Mouse (Mus musculus) ovary, adult 18-20 months (tissue): ENCODE measurements around the gene Sorl1.
A peak's percentile ranks its signal among the peaks of the same experiment; 100 is the strongest.

Source experiments
- DNase-seq: peaks from one replicate; pipeline ENCODE4 v3.0.0; 2022; ENCODE audit warnings: low spot score, mixed read lengths

The Sorl1 gene

DNA sequence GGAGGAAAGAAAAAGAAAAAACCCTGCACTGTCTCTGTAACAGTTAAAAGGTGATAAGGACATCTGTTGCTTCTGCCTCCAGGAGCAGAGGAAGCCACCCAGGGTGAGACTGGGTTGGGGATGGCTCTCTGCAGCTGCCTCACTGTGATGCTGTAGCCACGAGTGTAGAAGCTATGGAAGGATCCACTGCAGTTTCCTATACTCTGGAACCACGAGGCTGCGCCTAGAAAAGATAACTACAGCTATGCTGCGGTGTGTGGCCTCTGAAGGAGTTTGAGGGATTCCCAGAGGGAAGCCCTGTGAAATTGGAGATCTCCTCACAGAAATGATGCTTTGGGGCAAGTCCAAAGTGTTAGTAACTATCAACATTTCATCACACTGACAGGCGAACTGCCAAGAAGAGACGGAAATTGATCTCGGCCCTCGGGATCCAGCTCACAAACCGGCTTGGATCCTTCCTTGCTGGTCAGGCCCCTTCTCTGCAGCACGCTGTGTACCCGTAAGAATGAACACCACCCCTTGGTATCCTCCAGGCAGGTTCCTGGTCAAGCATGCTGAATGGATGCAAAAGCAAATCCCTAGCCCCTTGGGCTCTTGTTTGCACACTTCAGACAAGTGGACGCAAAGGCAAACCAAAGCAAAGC lies 71.3 kb downstream of the Sorl1 start:
- no peak for DNase-seq

DNA sequence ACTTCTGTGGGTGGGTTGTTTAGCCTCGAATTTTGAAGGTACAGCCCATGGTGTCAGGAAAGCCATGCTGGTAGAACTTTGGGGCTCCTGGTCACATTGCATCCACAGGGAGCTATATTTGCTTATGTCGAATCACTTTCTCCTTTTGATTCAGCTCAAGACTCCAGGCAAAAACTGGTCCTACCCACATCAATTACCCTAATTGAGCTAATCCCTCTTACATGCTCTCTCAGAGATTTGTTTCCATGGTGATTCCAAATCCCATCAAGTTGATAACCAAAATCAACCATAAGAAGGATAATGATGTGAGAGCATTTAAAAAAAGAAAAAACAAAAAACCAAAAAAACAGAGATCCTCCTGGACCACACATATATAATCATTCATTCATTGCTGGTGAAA lies 75.6 kb downstream of the Sorl1 start:
- no peak for DNase-seq

DNA sequence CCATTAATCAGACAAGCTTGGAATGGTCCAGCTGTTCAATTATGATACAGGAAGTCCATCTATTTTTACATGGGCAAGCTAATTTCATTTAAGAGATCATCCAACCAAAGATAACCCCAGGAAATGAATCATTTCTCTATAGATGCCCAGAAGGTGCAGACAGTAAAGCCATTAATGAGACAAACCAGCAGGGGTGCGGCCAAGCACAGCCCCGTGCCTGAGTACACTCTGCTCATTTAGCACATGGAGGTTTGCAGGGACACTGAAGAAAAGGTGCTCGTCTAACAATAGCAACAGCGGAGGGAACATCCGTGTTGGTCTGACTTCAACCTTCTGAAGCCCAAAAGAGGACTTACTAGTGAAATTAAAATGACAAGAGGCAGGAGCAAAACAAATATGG lies 76.3 kb downstream of the Sorl1 start:
- DNase-seq, result no peak

DNA sequence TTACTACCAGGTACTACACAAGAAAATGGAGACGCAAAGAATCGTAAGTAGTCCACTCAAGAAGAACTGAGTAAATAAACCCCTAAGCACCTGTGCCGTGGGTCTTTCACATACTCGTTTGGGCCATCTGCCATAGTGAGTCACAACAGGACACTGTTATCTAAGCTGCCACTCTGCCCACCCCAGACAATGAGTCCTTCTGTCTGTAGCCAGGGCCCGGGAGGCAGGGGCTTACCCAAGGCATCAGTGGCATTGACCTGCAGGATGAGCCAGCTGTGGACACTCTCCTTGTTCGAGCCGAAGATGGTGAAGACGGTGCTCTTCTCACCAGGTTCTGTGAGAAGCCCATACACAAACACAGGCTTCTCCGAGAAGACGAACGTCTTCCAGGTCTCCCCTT lies 77.8 kb downstream of the Sorl1 start:
- no peak for DNase-seq

DNA sequence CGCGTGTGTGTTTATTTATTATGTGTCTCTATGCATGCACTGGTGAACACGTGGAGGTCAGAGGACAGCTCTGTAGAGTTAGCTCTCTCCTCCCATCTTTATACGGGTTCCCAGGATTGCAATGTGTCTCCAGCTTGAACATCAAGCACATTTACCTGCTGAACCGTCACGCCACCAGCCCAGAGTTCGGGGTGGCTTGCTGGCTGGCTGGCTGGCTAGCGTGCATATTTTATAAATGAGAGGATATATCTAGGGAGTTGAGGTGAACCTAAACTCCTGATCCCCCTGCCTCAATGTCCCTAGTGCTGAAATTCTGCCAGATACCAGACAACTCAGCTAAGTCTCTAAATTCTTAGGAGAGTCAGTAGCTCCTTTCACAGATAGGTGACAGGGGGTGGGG lies 79.4 kb downstream of the Sorl1 start:
- no peak for DNase-seq

DNA sequence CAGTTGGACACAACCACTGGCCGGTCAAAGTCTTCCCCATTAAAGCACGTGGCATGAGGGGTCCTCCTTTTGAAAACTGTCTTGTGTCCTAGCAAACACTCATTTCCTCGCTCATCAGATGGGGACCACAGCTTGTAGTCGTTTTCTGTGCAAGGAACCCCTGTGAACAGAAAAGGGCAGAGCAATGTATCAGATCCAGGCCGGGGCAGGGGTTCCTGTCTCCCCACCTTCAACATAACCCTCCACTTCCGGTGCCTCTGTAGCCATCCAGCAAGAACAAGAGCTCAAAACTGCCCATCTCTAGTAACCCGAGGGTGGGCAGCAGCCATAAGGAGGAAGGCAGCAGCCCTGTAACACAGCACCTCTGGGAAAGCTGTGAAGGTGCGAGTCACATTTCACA lies 80.2 kb downstream of the Sorl1 start:
- no peak for DNase-seq

DNA sequence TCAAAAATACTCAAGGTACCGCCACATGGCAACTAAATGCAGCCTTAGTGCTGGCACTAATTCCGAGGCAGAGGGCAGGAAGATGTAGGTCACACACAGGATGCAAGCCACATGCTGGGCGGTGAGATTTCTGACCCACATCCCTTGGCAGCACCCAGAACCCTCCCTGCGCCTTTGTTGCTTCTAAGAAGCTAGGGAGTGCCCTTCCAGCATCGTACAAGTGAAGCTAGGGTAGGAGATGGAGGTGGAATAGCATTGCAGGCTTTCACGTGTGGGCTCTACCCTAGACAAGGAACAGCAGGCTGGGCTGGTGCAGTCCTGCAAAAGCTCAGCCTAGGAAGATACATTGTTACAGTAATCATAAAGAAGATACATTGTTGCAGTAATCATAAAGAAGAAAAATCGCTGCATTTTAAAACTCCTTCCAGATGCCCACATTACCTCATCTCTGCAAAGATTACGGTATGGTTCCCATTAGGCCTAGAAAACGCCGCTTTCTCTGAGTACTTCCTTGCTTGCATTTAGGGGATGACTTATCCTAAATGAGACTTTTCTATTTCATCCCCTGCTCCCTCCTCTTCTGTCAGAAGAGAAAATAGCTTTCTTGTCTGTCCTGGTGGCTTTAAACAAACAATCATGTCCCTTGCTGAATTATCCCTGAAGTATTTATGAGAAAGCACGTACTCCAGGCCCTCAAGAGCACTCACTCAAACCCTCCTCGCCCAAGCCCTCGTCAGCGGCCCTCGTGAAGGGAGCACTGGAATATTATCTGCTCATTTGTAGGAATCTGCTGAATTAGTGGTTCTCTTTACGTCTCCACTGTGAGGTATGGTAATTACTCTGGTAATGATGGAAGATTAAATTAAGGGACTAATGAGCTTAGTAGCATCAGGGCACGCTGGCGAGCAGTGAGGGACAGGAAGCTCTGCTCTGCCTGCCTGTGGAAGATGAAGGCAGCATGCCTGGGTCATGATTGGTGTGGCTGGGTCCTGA lies 84.8 kb downstream of the Sorl1 start:
- DNase-seq, result no peak

DNA sequence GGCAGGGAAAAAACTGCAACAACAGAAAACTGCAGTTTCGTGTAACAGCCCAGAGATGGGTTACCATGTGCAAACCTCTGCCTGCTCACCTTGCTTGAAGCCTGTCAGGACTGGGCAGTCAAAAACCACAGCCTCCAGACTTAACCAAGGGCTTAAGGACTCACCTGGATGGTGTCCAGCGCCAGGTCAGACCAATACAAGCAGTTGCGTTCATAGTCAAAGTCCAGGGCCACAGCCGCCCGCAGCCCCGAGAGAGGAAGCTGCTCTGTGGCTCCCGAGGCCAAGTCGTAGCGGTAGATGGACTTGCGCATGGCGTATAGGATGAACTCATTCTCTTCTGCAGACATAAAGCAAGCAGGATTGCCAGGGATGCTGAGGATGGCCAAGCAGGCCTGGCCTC lies 87.2 kb downstream of the Sorl1 start:
- DNase-seq, result no peak

DNA sequence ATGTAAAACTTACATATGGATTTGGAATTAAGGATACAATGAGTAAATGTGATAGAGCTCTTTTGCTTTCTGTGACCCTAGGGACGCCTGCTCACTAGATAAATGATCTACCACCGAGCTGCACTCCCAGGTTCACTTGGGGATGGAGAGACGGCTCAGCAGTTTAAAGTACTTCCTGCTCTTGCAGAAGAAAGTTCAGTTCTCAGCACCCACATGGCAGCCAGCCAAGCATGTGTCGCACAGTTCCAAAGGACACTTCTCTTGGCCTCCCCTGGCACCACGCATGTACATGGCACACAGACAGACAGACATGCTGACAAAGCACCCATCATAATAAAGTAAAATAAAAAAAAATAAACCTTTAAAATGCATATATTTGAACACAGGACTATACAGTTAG lies 88.1 kb downstream of the Sorl1 start:
- no peak for DNase-seq

DNA sequence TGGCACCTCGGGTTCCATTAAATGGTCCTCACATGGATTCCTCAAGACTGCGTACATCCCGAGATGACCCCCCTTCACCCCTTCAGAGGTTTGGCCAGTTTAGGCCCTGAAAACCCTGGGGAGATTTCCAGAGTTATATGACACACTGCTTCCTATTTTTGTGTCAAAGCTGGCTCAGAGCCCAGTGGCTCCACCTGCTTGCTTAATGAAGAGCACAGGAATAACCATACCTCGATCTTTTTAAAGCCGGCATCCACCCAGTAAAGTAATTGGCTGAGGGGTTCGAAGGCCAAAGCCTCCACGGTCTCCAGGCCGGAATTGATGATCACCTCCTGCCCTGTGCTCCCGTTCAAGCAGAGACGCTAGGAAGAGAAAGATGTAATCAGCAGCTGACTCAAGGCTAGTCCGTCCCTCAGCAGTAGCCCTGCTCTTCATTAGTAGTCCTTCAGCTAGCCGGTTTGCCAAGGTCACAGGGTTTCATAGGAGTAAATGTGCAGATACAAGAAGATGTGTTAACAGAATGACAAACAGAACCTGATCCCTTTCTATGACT lies 88.8 kb downstream of the Sorl1 start:
- peak; percentile 21 for DNase-seq

DNA sequence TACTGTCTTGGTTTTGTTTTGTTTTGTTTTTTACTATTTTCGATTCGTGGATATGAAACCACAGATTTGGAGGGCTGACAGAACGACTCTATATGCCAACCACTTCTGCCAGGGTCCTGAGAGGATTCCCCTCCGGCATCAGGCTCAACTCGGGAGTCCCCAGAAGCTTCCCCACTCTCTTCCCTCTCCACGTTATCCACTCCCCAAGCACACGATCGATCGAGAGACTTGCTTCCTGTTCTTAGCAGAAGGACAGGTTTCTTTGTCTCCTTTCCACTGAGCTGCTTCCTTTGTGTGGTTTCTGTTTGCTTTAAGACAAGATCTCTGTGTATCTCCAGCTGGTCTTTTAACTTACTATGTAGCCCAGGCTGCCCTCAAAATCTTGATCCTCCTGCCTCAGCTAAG lies 90.0 kb downstream of the Sorl1 start:
- no peak for DNase-seq

DNA sequence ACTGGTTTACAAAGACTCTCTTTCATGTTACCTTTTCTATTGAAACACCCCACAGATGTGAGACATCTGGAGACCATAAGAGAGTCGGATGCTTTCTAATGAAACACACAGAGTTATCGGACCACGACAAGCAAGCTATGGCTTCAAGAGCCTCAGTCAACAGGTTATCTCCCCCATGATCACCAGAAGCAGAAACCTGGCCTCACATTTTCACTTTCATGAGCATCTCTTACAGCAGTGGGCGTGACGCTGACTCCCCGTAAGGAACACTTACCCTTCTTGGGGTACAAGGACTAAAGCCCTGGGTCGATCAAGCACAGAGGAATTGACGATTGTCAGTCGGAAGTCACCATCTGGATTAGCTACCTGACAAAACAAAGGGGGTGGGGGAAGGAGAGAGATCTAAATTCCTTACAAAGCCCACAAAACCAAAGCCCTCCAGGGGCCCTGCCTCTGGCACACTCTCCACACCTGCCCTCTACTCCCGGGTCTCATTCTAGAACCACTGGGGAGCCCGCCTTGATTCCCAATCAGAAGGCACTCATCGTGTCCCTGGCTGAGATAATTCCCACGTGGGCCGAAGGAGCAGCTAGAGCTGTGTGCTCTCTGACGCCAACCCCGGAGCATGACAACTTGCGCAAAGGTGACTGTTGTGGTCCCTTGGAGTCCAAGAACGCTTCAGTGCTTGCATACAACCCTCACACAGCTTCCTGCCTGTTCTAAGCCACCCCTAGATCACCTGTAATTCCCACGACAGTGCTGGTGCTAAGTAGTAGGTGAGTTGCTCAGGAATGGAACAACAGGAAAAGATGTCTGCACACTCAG lies 90.6 kb downstream of the Sorl1 start:
- DNase-seq, result no peak

DNA sequence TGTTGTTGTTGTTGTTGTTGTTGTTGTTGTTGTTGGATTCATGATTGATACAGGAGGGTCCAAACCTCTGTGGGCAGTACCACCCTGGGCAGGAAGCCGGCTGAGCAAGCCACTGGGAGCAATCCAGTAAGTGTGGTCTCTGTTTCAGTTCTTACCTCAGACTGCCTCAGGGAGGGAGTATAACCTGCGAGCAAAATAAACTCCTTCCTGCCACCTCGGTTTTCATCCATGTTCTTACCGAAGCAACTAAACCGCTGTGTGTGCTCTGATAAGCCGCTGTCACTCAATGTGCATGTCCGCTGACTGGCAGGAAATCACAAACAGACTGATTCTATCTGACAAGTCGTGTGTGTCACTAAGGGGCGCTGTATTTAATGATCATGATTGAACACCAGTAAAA lies 91.7 kb downstream of the Sorl1 start:
- DNase-seq, result no peak

DNA sequence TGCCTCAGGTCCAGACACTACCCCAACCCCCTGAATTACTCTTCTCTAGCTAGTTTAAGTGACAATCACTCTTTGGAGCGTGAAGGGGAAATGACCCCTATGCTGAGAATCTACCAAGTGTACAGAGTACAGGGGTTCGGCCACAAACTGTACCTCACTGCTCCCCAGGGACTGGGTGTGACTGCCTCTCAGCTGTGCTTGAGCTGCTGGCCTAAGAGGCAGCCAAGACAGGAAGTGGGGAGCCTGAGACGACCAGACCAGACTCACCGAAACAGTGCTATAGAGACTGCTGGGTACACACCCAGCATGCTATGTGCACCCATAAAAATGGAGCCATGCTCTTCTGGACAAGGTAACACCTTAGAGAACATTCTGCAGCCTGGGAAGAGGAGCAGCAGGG lies 95.3 kb downstream of the Sorl1 start:
- DNase-seq, result no peak

DNA sequence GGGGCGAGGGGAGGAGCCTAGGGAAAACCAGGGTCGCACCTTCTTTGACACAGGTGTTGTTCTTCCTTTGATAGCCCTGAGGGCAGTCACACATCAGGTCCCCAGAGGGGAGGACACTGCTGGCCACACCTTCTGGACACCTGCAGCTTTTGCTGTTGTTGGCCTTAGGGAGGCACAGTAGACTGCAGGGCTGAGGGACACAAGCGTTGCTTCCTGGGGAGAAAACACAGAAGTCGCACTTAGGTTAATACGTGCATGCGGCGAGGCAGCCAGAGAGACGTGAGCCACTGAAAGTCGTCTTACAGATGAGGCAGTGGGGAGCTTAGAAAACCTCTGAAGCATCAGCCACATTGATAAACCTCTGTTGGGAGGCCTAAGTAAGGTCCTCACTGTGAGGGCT lies 99.8 kb downstream of the Sorl1 start:
- DNase-seq, result no peak

DNA sequence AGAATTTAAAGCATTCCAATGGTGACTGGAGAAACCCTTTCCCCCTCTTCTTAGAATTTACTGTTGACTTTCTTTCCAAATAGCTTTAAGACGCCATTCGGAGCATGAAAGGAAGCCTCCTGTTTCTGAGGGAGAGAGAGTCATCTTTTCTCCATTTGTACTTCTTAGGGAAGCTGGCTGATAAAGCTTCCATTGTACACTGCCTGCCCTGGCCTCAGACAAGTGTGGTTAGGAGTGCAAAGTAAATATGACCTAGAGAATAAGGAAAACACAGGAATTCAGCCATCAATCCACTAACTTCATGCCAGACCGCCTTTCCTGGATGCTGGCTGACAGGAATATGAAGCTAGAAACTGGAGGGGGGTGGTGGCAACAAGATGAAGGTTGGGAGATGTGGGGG lies 100.7 kb downstream of the Sorl1 start:
- DNase-seq, result no peak

DNA sequence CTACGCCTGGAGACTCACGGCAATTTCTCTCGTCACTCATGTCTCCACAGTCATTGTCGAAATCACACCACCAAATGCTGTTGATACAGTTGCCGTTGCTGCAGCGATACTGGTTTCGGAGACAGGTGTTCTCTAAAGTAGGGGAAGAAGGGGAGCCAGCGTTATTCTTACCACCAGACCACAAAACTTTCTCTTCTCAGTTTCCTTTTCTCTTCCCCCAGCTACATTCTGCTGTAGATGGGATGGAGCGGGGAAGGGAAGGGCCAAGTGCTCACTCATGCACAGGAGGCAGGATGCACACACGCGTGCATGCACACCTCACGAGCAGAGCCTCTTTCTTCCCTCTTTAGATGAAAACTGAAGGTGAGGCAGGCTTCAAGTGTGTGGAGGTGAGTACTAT lies 101.8 kb downstream of the Sorl1 start:
- DNase-seq, result no peak

DNA sequence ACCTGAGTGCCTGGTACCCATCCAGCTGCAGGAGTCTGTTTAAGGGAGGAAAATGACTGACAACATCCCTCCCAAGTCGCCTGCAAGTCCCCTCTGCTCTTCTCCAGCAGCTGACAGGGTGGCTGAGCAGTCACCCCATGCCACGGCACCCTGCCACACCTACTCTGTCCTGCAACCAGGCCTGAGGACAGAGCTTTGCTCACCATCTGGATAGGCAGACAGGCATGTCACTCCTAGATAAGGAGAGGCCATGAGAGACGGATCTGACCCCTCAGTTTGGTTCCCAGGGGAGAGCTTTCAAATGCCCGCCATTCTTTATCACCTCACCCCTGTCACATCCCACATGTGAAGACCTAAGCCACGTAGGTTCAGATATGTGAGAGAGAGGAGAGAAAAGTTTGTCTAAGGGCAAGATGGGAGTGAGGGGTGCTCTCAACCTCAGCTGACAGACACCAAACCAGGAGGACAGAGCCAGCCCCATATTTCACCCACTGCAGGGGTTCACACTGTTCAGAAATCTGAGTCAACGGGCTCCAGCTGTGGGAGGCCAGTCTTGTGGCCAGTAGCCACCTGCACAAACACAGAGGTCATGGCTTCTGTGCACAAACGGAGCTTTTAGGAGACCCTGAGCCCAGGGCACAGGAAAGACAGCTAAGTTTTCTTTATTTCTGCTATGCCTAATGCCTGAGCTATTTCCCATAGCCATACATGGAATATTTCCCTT lies 104.6 kb downstream of the Sorl1 start:
- DNase-seq, result no peak

DNA sequence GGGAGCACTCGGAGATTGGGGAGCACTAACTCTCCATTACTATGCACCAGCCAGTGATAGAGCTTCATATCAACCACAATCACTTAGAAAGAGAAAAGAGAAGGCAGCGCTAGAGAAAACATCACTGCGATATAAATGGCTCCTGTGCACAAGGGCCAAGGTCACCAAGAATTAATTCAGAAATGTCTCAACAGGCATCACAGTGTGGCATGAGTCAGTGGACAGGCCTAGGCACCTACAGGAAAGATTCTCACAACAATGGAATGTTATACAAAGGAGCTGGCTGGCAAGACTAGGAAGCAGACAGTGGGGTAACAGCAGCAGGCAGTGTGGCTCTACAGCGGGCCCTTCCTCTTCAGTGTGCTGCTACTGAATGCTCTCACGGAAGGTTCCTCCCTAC lies 115.6 kb downstream of the Sorl1 start:
- no peak for DNase-seq

DNA sequence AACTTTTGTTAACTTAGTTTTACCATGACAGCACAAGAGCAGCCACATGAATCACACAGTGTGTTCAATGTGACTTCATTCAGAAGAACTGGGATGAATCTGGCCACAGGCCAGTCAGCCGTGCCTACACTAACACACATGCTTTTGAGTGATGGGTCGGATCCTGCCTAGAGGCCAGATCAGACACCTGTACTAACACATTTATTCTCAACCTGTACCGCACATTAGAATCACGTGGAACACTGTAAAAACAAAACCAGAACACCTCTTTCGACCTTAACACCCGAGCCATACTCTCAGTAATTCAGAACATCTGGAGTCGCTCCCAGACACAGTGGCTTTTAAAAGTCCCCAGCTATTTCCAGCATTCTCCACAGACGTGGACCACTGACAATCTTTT lies 119.0 kb downstream of the Sorl1 start:
- no peak for DNase-seq

DNA sequence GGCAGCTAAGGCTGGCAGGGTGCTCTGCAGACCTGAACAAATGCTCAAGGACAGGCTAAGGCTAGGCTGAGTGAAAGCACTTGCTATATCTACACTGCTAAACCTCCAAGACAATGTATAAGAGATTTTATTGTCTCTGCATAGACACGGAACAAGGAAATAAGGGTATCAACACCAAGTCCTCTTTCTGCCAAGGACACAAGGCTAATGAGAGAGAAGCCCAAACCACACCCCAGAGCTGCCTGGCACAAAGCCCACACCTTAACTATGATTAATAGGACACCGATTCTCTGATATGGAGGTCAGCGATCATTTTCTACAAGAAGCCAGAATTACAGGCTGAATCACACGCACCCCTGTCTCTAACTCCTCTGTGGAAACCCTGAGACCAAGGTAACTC lies 120.0 kb downstream of the Sorl1 start:
- no peak for DNase-seq
